Mouse (Mus musculus): Measurements from ENCODE around the gene Ccdc65.

- TF ChIP-seq CTCF (IDR thresholded peaks at IDR 0.05; ENCODE audit: borderline replicate concordance, insufficient read depth, low read depth, low read length) (no peak), POLR2A (IDR thresholded peaks at IDR 0.05; ENCODE audit: borderline replicate concordance, insufficient read depth, low read length) (peak; percentile 84)
These were observed 45.2 kb upstream of the Ccdc65 start, which contains the start of gene Ddx23 for GRCm38 (mm10) chr15:98662567-98663545.

All from cerebellum, adult 2 months (tissue).